ENCODE assay signal across 9 mouse cellular contexts in genomic region chr2:28204167-28204566, GRCm38 (mm10). TPM values are rescaled to one million over a fixed set of nuclear protein-coding genes. Genes with fewer than 3 reads are reported as not detected.
DNase-seq lines count a peak whose midpoint lies in the region; ATAC-seq and TF ChIP-seq lines count a peak whose summit lies in the region.
"Had no signal": no experiment of that assay in that cellular context is flagged by ENCODE, and none has a peak within 500 bp of the region (broad histone marks: within the 10 kb centered on the region; RNA-seq: fewer than 3 reads in every experiment).

No protein-coding gene starts in this region.

- peak; percentile 88 for TF ChIP-seq CTCF in E14TG2a.4 (conservative IDR thresholded peaks at IDR 0.05; ENCODE audit: low read length)
- peak; percentile 97 for TF ChIP-seq CTCF in brain, embryonic 14.5 days (IDR thresholded peaks at IDR 0.05; ENCODE audit: borderline replicate concordance, extremely low read depth, insufficient read depth, insufficient read length)

- H3K9me3 ChIP-seq in E14TG2a.4 (ENCODE audit: low read length), result no peaks in the 10 kb centered on the region
- H3K9me3 ChIP-seq in forebrain, embryonic 11.5 days (ENCODE audit: control insufficient read depth, low read length), result no peaks in the 10 kb centered on the region
- no peaks in the 10 kb centered on the region for H3K9me3 ChIP-seq in lung, embryonic 16.5 days (ENCODE audit: control insufficient read depth, low read length)
- H3K9me3 ChIP-seq: liver, embryonic 15.5 days had no signal

- no peaks in the 10 kb centered on the region for H3K36me3 ChIP-seq in E14TG2a.4 (ENCODE audit: insufficient read depth, low read length)
- H3K36me3 ChIP-seq in forebrain, embryonic 11.5 days (ENCODE audit: control insufficient read depth, insufficient read depth, low read length), result no peaks in the 10 kb centered on the region
- H3K36me3 ChIP-seq in lung, embryonic 16.5 days (ENCODE audit: control insufficient read depth, insufficient read depth, low read length), result no peaks in the 10 kb centered on the region
- H3K36me3 ChIP-seq: liver, embryonic 15.5 days had no signal

- no peak overlapping the region for H3K4me2 ChIP-seq in forebrain, embryonic 11.5 days (ENCODE audit: low read depth, low read length, severe bottlenecking)
- H3K4me2 ChIP-seq in lung, embryonic 16.5 days (ENCODE audit: low read depth, low read length), result no peak overlapping the region
- H3K4me2 ChIP-seq: liver, embryonic 15.5 days had no signal

- H3K27me3 ChIP-seq in E14TG2a.4 (ENCODE audit: insufficient read depth, low read length), result peaks cover 60% of the 10 kb centered on the region
- no peaks in the 10 kb centered on the region; the same call in 1 of the 2 replicates for H3K27me3 ChIP-seq in forebrain, embryonic 11.5 days (ENCODE audit: control insufficient read depth, insufficient read depth, low read length)
- H3K27me3 ChIP-seq in lung, embryonic 16.5 days (ENCODE audit: control insufficient read depth, insufficient read depth, low read depth, low read length), result peaks cover 14% of the 10 kb centered on the region; the same call in 1 of the 2 replicates

- ATAC-seq in forebrain, embryonic 11.5 days (replicated peaks; ENCODE audit: low FRiP score), result 0 out of 2 replicates have a peak, but pooled peaks have one; percentile 13
- peak; percentile 29; the same call in 1 of the 2 replicates for ATAC-seq in lung, embryonic 16.5 days (ENCODE audit: low read depth)

- H3K27ac ChIP-seq in forebrain, embryonic 11.5 days (ENCODE audit: low read depth, low read length), result no peak overlapping the region
- H3K27ac ChIP-seq in lung, embryonic 16.5 days (ENCODE audit: low read length), result no peak overlapping the region
- H3K27ac ChIP-seq: liver, embryonic 15.5 days had no signal

- H3K4me3 ChIP-seq in E14TG2a.4 (replicated peaks; ENCODE audit: low read length), result 0 out of 2 replicates have a peak overlapping the region, but pooled peaks have one; percentile 82
- no peak overlapping the region for H3K4me3 ChIP-seq in forebrain, embryonic 11.5 days (ENCODE audit: low read depth, low read length)
- H3K4me3 ChIP-seq in lung, embryonic 16.5 days (ENCODE audit: low read length), result no peak overlapping the region
- H3K4me3 ChIP-seq: liver, embryonic 15.5 days had no signal

- peak; percentile 92 for DNase-seq in brain, embryonic 14.5 days (ENCODE audit: low read depth)
- DNase-seq in forebrain, embryonic 11.5 days (ENCODE audit: low spot score), result peak; percentile 93
- DNase-seq in heart, postnatal 4 days, result peak; percentile 96
- peak; percentile 97 for DNase-seq in layer of hippocampus, adult 9-10 months (ENCODE audit: low spot score)
- peak; percentile 89 for DNase-seq in ovary, postnatal 36 days (ENCODE audit: low spot score)
- DNase-seq in thymus, postnatal 25 days, result peak; percentile 70

- WGBS in forebrain, embryonic 11.5 days, result 6% methylated on average over 9 of the region's 9 CpGs
- WGBS in lung, embryonic 16.5 days, result 3% methylated on average over 9 of the region's 9 CpGs

- no peak overlapping the region for H3K9ac ChIP-seq in forebrain, embryonic 11.5 days (ENCODE audit: low read length)
- no peak overlapping the region for H3K9ac ChIP-seq in lung, embryonic 16.5 days (ENCODE audit: low read length)
- H3K9ac ChIP-seq: liver, embryonic 15.5 days had no signal

- no peak for TF ChIP-seq POLR2A in brain, embryonic 14.5 days (IDR thresholded peaks at IDR 0.05; ENCODE audit: borderline replicate concordance, extremely low read depth, insufficient read depth, insufficient read length, poor library complexity, severe bottlenecking)

- peaks cover 38% of the 10 kb centered on the region for H3K4me1 ChIP-seq in E14TG2a.4 (replicated peaks; ENCODE audit: low read depth, low read length)
- peaks cover 10% of the 10 kb centered on the region; the same call in 1 of the 2 replicates for H3K4me1 ChIP-seq in forebrain, embryonic 11.5 days (replicated peaks; ENCODE audit: control insufficient read depth, insufficient read depth, low read length)
- H3K4me1 ChIP-seq in lung, embryonic 16.5 days (replicated peaks; ENCODE audit: control insufficient read depth, insufficient read depth, low read length), result peaks cover 8% of the 10 kb centered on the region

RNA-seq across cellular contexts. Expression of gene Olfm1, which starts 11.4 kb away (rescaled TPM):
- 223 and 383 TPM in 2 replicates for polyA plus RNA-seq in brain, embryonic 14.5 days (2012; rRNA removed)
- 38.2 and 44.1 TPM in 2 replicates for polyA plus RNA-seq in forebrain, embryonic 11.5 days (2014; fragmentation: Nextera tagmentation; extraction: Ambion mirVana)
- total RNA-seq in heart, postnatal 4 days (2021), result 10 to 100 TPM; 10.1 to 12.5 TPM
- 9.2 and 9.5 TPM in 2 replicates for polyA plus RNA-seq in lung, embryonic 16.5 days (2015; fragmentation: Nextera tagmentation; extraction: Ambion mirVana)
